Mouse (Mus musculus) frontal cortex, postnatal 14 days (tissue): Measurements from ENCODE around the gene Lin7a.

Experiments used
- DNase-seq, 2 experiments: peaks; one replicate each; pipeline ENCODE4 v3.0.0; 2022; ENCODE audit warnings: low spot score in 2 of 2

Gene Lin7a

DNA sequence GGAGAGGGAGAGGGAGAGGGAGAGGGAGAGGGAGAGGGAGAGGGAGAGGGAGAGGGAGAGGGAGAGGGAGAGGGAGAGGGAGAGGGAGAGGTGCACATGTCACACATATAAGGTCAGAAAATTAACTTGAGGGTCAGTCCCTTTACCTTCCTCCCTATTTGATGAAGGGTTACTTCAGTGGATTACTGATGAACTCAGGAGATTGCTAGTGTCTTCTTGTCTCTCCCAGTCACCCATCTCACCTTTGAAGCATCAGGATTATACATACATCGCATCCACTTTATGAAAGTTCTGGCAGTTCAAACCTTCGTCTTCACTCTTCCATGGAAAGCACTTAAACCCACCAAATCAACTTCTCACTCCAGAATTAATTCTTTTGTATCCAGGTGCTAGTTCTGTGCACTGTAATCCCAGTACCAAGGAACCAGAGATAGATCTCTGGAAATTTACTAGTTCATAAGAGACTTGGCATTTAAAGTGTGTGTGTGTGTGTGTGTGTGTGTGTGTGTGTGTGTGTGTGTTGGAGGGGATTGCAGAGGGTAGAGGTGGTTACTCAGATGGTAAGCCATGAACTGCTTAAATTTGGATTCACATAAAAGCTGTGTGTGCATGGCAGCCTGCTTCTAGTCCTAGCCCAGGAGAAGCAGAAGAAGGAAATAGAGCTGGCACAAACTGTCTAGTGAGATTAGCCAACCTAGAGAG lies 19.5 kb upstream of the Lin7a start:
- no peak for DNase-seq

DNA sequence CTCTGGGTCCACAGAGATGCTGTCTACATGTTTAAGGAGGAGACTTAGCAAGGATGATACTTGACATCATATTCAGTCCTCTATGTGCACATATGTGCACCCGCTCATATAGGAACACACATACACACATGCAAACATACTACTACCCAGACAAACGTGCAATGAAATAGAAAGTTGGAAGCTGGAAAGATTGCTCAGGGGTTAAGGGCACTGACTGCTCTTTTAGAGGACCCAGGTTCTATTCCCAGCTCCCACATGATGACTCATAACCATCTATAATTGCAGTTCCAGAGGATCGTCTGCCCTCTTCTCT lies 19.0 kb upstream of the Lin7a start:
- no peak for DNase-seq

DNA sequence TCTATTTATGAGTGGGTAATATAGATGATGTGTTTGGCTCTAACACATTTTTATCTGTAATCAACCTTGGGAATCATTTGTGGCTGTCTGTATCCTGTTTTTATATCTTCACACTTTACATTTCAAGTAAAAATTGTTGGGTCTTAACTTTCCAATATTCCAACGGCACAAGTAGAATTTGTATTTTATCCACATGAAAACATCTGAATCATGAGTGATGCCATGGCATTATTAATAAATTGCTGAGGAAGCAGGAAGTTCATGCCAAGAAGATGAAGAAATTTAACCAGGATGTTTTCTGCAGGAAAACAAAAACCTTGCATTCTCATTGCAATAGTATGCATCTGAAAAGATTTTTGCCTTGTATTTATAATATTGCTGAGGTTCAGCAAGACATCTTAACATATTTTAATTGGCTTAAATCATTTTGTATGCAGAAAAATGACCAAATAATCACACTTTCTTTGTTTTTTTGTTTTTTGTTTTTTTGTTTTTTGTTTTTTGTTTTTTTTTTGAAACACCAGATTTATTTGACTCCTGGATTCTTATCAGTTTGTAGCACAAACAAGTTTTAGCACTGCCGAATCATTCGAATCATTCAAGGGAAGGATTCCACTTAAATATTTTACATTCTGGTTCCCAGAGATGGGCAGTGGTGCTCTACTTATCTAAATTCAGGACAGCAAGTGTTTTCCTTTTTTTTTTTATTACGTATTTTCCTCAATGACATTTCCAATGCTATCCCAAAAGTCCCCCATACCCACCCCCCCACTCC lies 18.1 kb upstream of the Lin7a start:
- no peak for DNase-seq

GRCm38 (mm10) chr10:107254656-107255055 lies 16.8 kb upstream of the Lin7a start:
- no peak for DNase-seq

DNA sequence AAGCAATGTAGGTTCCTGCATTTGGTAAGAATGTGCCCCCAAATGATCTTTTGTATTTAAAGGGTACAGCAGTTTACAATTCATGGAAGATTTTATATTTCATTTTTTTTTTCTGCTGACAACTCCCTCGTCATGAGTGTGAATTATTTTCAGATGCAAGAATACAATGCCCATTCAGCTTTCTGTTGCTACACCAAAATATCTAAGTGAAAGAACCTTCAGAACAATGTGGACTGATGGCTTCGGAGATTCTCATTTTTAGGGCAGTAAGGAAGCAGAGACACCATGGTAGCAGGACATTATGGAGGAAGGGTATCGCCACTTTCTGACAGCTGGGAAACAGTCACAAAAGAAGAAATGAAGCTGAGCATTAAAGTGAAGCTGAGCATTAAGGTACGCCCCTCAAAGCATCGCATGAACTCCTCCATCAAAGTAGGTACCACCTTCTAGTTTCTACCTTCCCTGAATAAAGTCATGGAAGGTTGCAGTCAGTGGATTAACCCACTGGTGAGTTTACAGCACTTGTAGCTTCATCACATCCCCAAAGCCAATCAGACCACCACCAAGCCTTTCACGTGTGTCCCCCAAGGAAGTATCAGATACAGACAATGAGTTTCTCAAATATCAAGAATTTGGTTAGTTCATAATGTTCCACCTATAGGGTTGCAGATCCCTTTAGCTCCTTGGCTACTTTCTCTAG lies 16.0 kb upstream of the Lin7a start:
- no peak for DNase-seq

DNA sequence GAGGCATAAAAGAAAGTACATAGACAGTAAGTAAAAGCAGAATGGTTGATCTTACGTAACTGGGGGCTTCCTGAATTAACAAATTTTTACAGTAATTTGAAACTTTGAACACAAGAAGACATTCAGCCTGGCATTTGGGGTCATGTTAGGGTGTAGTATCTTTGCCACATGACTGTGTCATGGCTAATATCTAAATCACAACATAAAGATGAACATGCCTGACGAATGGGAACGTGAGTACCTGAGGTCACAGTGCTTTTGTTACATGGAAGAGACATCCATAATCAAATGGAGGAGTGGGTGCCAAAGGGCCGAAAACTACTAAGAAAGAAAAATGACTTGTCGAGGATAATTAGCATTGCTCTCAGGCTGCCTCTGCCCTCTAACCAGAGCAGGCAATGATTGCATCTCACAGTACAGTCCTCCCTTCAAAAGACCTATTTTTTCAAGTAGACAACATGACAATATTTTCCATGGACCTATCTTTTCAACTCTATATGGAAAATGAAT lies 15.0 kb upstream of the Lin7a start:
- DNase-seq: no peak

DNA sequence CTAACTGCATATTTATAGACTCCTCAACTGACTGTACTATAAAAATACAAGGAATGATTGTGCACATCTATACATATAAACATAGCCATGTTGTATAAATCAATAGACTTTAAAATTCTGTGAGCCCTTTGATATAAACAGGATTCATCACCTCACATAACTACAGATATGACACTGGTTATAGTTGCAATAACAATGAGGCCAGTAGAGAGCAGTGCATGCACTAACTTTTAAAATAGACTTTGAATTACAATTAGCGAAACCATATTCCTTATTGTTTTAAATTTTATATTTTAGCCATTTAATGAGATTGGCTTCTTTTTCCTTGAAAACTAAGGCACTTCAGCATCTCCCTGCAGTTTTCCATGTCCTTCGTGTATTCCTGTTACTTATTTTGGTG lies 11.1 kb upstream of the Lin7a start:
- no peak for DNase-seq

GRCm38 (mm10) chr10:107272131-107272803 lies 781 bp downstream of the Lin7a start:
- DNase-seq: peak; percentile 22 to 36

GRCm38 (mm10) chr10:107272804-107273145 lies 1.3 kb downstream of the Lin7a start:
- peak in 1 of 2 experiments; percentile 26 for DNase-seq

DNA sequence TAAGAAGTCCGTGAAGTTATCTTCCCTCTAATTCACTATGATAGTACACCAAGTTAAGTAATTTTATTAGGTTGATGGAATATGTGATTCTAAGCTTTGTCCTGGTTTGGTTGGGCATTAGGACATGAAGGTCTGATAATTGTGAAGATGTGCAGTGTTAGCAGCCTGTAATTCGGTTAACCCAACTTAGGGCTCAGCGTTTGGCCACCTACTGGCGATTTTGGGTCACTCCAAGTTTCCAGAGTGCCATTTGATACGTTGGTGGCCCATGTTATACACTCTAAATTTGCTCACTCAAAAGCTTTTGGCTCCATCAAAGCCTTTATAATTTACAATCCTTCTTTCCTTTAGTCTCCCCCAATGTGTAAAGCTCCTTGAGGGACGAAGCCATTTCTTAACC lies 2.4 kb downstream of the Lin7a start:
- no peak for DNase-seq

- no peak for DNase-seq
These were observed 3.3 kb downstream of the Lin7a start for GRCm38 (mm10) chr10:107274785-107275184.

- no peak for DNase-seq
These were observed 5.2 kb downstream of the Lin7a start for GRCm38 (mm10) chr10:107276647-107277046.

DNA sequence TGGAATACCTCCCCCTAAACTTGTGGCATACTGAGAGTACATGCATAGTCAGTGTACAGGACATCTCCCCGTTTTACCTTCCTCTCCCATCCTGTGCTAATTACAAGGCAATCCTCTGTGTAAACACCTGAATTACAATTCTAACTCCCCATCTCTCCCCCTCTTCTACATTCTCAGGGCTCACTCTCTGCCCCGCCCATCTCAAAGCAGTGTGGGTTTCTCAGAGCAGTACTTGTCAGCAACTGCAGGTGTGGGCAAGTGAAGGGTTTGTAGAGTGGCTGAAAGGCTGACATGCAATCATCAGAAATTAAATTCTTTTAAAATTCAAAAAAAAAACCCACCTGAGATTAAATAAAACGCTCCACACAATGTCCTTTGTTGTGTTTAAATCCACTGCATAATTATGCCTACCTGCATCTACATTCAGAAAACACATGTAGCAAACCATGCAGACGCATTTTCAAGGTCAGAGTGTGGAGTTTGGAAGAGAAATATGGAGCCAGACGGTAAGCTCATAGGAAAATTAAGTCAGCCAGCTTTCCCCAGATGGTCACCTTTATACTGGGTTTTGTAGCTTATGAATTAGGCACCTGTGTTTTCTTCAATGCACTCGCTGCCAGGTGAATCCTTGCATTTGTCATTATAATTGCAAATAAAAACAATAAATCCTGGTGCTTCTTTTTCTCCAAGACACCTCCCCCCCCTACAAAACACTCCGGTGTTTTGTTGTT lies 22.6 kb downstream of the Lin7a start:
- no peak for DNase-seq

- no peak for DNase-seq
These were observed 29.2 kb downstream of the Lin7a start for GRCm38 (mm10) chr10:107300587-107301248.

- no peak for DNase-seq
These were observed 39.5 kb downstream of the Lin7a start for GRCm38 (mm10) chr10:107310964-107311490.

DNA sequence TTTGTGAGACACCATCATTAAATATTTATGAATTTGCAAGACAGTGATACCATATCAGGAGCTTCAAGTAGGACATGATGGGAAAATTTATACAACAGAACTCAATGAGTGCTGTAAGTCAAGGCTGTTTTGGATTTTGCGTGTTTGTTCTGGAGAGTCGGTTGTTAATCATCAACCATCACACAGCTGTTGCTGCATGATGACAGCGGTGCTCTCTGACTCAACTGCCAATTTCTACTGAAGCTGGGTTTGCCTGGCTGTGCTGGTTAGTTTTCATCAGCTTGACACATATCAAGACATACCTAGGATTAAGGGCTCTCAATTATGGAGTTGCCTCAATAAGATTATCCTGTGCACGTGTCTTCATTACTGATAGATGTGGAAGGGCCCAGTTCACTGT lies 41.1 kb downstream of the Lin7a start:
- no peak for DNase-seq

GRCm38 (mm10) chr10:107313395-107313794 lies 41.9 kb downstream of the Lin7a start:
- no peak for DNase-seq

GRCm38 (mm10) chr10:107315251-107315650 lies 43.8 kb downstream of the Lin7a start:
- no peak for DNase-seq

GRCm38 (mm10) chr10:107315681-107316080 lies 44.2 kb downstream of the Lin7a start:
- no peak for DNase-seq

- no peak for DNase-seq
These were observed 44.6 kb downstream of the Lin7a start for GRCm38 (mm10) chr10:107316100-107316499.

GRCm38 (mm10) chr10:107319648-107320047 lies 48.2 kb downstream of the Lin7a start:
- no peak for DNase-seq
